8 mouse cellular contexts compared by ENCODE assay signal in genomic region chr6:99665457-99666317, GRCm38 (mm10). TPM values are rescaled to one million over a fixed set of nuclear protein-coding genes. Genes with fewer than 3 reads are reported as not detected.
DNase-seq lines count a peak whose midpoint lies in the region; ATAC-seq lines count a peak whose summit lies in the region.

No protein-coding gene starts in this region.

- H3K27ac ChIP-seq in lung, embryonic 16.5 days (ENCODE audit: low read length), result peak overlapping the region; percentile 63
- no peak overlapping the region for H3K27ac ChIP-seq in hindbrain, embryonic 14.5 days

- no peaks in the 10 kb centered on the region for H3K27me3 ChIP-seq in lung, embryonic 16.5 days (ENCODE audit: control insufficient read depth, insufficient read depth, low read depth, low read length)
- H3K27me3 ChIP-seq in hindbrain, embryonic 14.5 days (ENCODE audit: control insufficient read depth, insufficient read depth, low read length), result peaks cover 9% of the 10 kb centered on the region; the same call in 1 of the 2 replicates

- ATAC-seq in lung, embryonic 16.5 days (ENCODE audit: low read depth), result no peak
- ATAC-seq in hindbrain, embryonic 14.5 days (ENCODE audit: low FRiP score), result no peak
- peak; percentile 38; the same call in 1 of the 2 replicates for ATAC-seq in megakaryocyte-erythroid progenitor cell, adult 5-6 weeks (replicated peaks; ENCODE audit: low FRiP score, low TSS enrichment, poor library complexity, severe bottlenecking)

- H3K4me3 ChIP-seq in lung, embryonic 16.5 days (ENCODE audit: low read length), result peak overlapping the region; percentile 85
- peak overlapping the region; percentile 70 for H3K4me3 ChIP-seq in hindbrain, embryonic 14.5 days (replicated peaks; ENCODE audit: low read length)

- peak overlapping the region; percentile 89 for H3K4me2 ChIP-seq in lung, embryonic 16.5 days (ENCODE audit: low read depth, low read length)
- peak overlapping the region; percentile 97 for H3K4me2 ChIP-seq in hindbrain, embryonic 14.5 days (replicated peaks)

- 18% methylated on average over 16 of the region's 16 CpGs for WGBS in lung, embryonic 16.5 days
- WGBS in hindbrain, embryonic 14.5 days, result 31% methylated on average over 16 of the region's 16 CpGs

- H3K9me3 ChIP-seq in lung, embryonic 16.5 days (ENCODE audit: control insufficient read depth, low read length), result no peaks in the 10 kb centered on the region
- no peaks in the 10 kb centered on the region for H3K9me3 ChIP-seq in hindbrain, embryonic 14.5 days (ENCODE audit: control insufficient read depth, low read length)

- H3K9ac ChIP-seq in lung, embryonic 16.5 days (ENCODE audit: low read length), result peak overlapping the region; percentile 84
- H3K9ac ChIP-seq in hindbrain, embryonic 14.5 days, result peak overlapping the region; percentile 82

- no peak for DNase-seq in lung, postnatal 4 days
- DNase-seq in embryo, embryonic 11 days, result peak; percentile 49
- no peak for DNase-seq in hindbrain, embryonic 14.5 days (ENCODE audit: low spot score)
- DNase-seq in urinary bladder, postnatal 36 days (ENCODE audit: low spot score in 2 of 2), result no peak
- no peak for DNase-seq in right cerebral cortex, adult 18-20 months
- DNase-seq in layer of hippocampus, postnatal 25 days (ENCODE audit: extremely low spot score in 1 of 2, low spot score in 1 of 2), result no peak

- H3K36me3 ChIP-seq in lung, embryonic 16.5 days (ENCODE audit: control insufficient read depth, insufficient read depth, low read length), result 0 out of 2 replicates have a peak, but pooled peaks cover 2% of the 10 kb centered on the region
- H3K36me3 ChIP-seq in hindbrain, embryonic 14.5 days (replicated peaks; ENCODE audit: control insufficient read depth, insufficient read depth), result no peaks in the 10 kb centered on the region

- peaks cover 23% of the 10 kb centered on the region for H3K4me1 ChIP-seq in lung, embryonic 16.5 days (replicated peaks; ENCODE audit: control insufficient read depth, insufficient read depth, low read length)
- peaks cover 48% of the 10 kb centered on the region for H3K4me1 ChIP-seq in hindbrain, embryonic 14.5 days (replicated peaks; ENCODE audit: control insufficient read depth, insufficient read depth, low read length)

RNA-seq across cellular contexts. Expression of gene Eif4e3, which starts 0.9 kb away (rescaled TPM):
- polyA plus RNA-seq in lung, embryonic 16.5 days (2015; fragmentation: Nextera tagmentation; extraction: Ambion mirVana), result 26.1 and 26.3 TPM in 2 replicates
- polyA plus RNA-seq in hindbrain, embryonic 14.5 days (2014; fragmentation: Nextera tagmentation; extraction: Ambion mirVana), result 6.0 and 6.6 TPM in 2 replicates
- 2.7 and 5.9 TPM in 2 replicates for total RNA-seq in megakaryocyte-erythroid progenitor cell, adult 5-6 weeks (2014; fragmentation: Nextera tagmentation)
- total RNA-seq in megakaryocyte-erythroid progenitor cell, adult 5-6 weeks (2017), result 8.6 and 10.5 TPM in 2 replicates
- 10 to 100 TPM; 21.0 to 21.5 TPM for total RNA-seq in layer of hippocampus, postnatal 25 days (2021)

RNA-seq across cellular contexts. Expression of gene Gm20696, which starts 0.9 kb away (rescaled TPM):
- 2.3 and 2.5 TPM in 2 replicates for polyA plus RNA-seq in lung, embryonic 16.5 days (2015; fragmentation: Nextera tagmentation; extraction: Ambion mirVana)
- polyA plus RNA-seq in hindbrain, embryonic 14.5 days (2014; fragmentation: Nextera tagmentation; extraction: Ambion mirVana), result 2.4 and 2.6 TPM in 2 replicates
- total RNA-seq in megakaryocyte-erythroid progenitor cell, adult 5-6 weeks (2014; fragmentation: Nextera tagmentation), result 5.7 and 21.7 TPM in 2 replicates
- total RNA-seq in megakaryocyte-erythroid progenitor cell, adult 5-6 weeks (2017), result 0.94 and 1.4 TPM in 2 replicates
- 1 to 10 TPM; 6.5 to 7.8 TPM for total RNA-seq in layer of hippocampus, postnatal 25 days (2021)

RNA-seq across cellular contexts. Expression of gene Gpr27, which starts 26.8 kb away (rescaled TPM):
- 2.0 and 2.3 TPM in 2 replicates for polyA plus RNA-seq in lung, embryonic 16.5 days (2015; fragmentation: Nextera tagmentation; extraction: Ambion mirVana)
- polyA plus RNA-seq in hindbrain, embryonic 14.5 days (2014; fragmentation: Nextera tagmentation; extraction: Ambion mirVana), result 23.0 and 27.9 TPM in 2 replicates
- total RNA-seq in megakaryocyte-erythroid progenitor cell, adult 5-6 weeks (2014; fragmentation: Nextera tagmentation), result not detected in 2 replicates
- total RNA-seq in megakaryocyte-erythroid progenitor cell, adult 5-6 weeks (2017), result not detected in 2 replicates
- total RNA-seq in layer of hippocampus, postnatal 25 days (2021), result 10 to 100 TPM; 56.9 to 58.8 TPM

Comparison
In these comparisons a context has a peak if more than half of its experiments do, and no peak if none do; other contexts are left out.
1. RNA of gene Gpr27, which starts 26.8 kb away (total RNA-seq): 56.9 to 58.8 TPM in layer of hippocampus, postnatal 25 days; not detected in megakaryocyte-erythroid progenitor cell, adult 5-6 weeks; every median in the first group is over 10 times any median in the second.